Mouse (Mus musculus) gastrocnemius, postnatal 10 days (tissue): Measurements from ENCODE around the gene Tnrc18. TPM values are rescaled to one million over a fixed set of nuclear protein-coding genes. Genes with fewer than 3 reads are reported as not detected.
A peak's percentile ranks its signal among the peaks of the same experiment; 100 is the strongest.

Experiments used
- DNase-seq: peaks from one replicate; pipeline ENCODE4 v3.0.0; 2021; ENCODE audit warnings: mixed read lengths
- total RNA-seq, 2 experiments: library from RNA; stranded (reverse); gene quantifications; 2 replicates each; pipeline ENCODE4 v1.2.3; 2021

Gene Tnrc18
- total RNA-seq, 2 experiments from 2014 or later = 44.8 to 64.7 TPM

GRCm38 (mm10) chr5:142774771-142775170 lies 42.7 kb downstream of the Tnrc18 start:
- DNase-seq = no peak

- DNase-seq = no peak
Observed at GRCm38 (mm10) chr5:142771964-142772363, 45.5 kb downstream of the Tnrc18 start.

GRCm38 (mm10) chr5:142771034-142771433 lies 46.4 kb downstream of the Tnrc18 start:
- DNase-seq = no peak

- no peak for DNase-seq
Observed at GRCm38 (mm10) chr5:142769641-142770040, 47.8 kb downstream of the Tnrc18 start.

- DNase-seq = no peak
Observed at GRCm38 (mm10) chr5:142768352-142769267, 48.9 kb downstream of the Tnrc18 start.

- peak; percentile 49 for DNase-seq
Observed at GRCm38 (mm10) chr5:142767937-142768336, 49.5 kb downstream of the Tnrc18 start.

- DNase-seq = no peak
Observed at GRCm38 (mm10) chr5:142766708-142767107, 50.8 kb downstream of the Tnrc18 start.

- no peak for DNase-seq
Observed at GRCm38 (mm10) chr5:142764889-142765288, 52.6 kb downstream of the Tnrc18 start.

- no peak for DNase-seq
Observed at GRCm38 (mm10) chr5:142764306-142764705, 53.2 kb downstream of the Tnrc18 start.

GRCm38 (mm10) chr5:142762082-142762807 lies 55.2 kb downstream of the Tnrc18 start:
- DNase-seq = no peak

GRCm38 (mm10) chr5:142761326-142761983 lies 56.0 kb downstream of the Tnrc18 start:
- DNase-seq = peak; percentile 51

GRCm38 (mm10) chr5:142759786-142760185 lies 57.7 kb downstream of the Tnrc18 start:
- no peak for DNase-seq

GRCm38 (mm10) chr5:142752241-142752640 lies 65.2 kb downstream of the Tnrc18 start:
- DNase-seq = no peak

- no peak for DNase-seq
Observed at GRCm38 (mm10) chr5:142750173-142750572, 67.3 kb downstream of the Tnrc18 start.

GRCm38 (mm10) chr5:142747026-142747629 lies 70.3 kb downstream of the Tnrc18 start:
- no peak for DNase-seq

- no peak for DNase-seq
Observed at GRCm38 (mm10) chr5:142739941-142740340, 77.5 kb downstream of the Tnrc18 start.

GRCm38 (mm10) chr5:142731916-142732315 lies 85.5 kb downstream of the Tnrc18 start:
- no peak for DNase-seq

- no peak for DNase-seq
Observed at GRCm38 (mm10) chr5:142730295-142730694, 87.2 kb downstream of the Tnrc18 start.

GRCm38 (mm10) chr5:142728301-142728700 lies 89.2 kb downstream of the Tnrc18 start:
- DNase-seq = no peak

- DNase-seq = no peak
Observed at GRCm38 (mm10) chr5:142726748-142727147, 90.7 kb downstream of the Tnrc18 start.

GRCm38 (mm10) chr5:142724265-142724664 lies 93.2 kb downstream of the Tnrc18 start:
- no peak for DNase-seq

- DNase-seq = peak; percentile 52
Observed at GRCm38 (mm10) chr5:142723520-142724133, 93.8 kb downstream of the Tnrc18 start.
